Mouse (Mus musculus): ENCODE data around the gene Zfp358. TPM values are rescaled to one million over a fixed set of nuclear protein-coding genes. Genes with fewer than 3 reads are reported as not detected.

Gene Zfp358
- polyA plus RNA-seq, 1 experiment from 2014 or later: 80.8 TPM

DNA sequence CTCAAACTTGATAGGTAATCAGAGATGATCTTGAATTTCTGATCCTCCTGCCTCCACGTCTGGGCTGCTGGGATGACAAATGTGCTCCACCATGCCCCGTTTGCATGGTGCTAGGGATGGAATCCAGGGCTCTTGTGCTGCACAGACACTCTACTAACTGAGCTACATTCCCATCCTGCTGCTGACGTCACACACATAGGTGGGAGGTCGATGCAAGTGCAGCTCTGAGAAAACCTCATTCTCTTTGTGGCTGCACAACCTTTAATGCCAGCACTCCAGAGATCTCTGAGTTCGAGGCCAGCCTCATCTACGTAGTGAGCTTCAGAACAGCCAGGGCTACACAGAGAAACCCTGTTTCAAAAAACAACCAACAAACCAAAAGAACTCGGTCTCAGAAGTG lies 46.2 kb downstream of the Zfp358 start:
- H3K27me3 ChIP-seq (ENCODE audit: low read depth, poor library complexity, severe bottlenecking): no peaks in the 10 kb centered on the region
- peaks cover 66% of the 10 kb centered on the region for H3K36me3 ChIP-seq
- no peak overlapping the region for H3K27ac ChIP-seq
- DNase-seq (ENCODE audit: low spot score): no peak
- H3K9me3 ChIP-seq (replicated peaks): no peaks in the 10 kb centered on the region
- no peak overlapping the region for H3K4me3 ChIP-seq
- no peaks in the 10 kb centered on the region for H3K4me1 ChIP-seq
- 83% methylated on average over 7 of the region's 7 CpGs for WGBS

- no peak overlapping the region for H3K27ac ChIP-seq
- no peaks in the 10 kb centered on the region for H3K9me3 ChIP-seq (replicated peaks)
- H3K4me1 ChIP-seq: no peaks in the 10 kb centered on the region
- no peak overlapping the region for H3K4me3 ChIP-seq
- H3K27me3 ChIP-seq (ENCODE audit: low read depth, poor library complexity, severe bottlenecking): no peaks in the 10 kb centered on the region
- WGBS: 90% methylated on average over 4 of the region's 4 CpGs
- peaks cover 72% of the 10 kb centered on the region for H3K36me3 ChIP-seq
- no peak for DNase-seq (ENCODE audit: low spot score)
Measured at GRCm38 (mm10) chr8:3540076-3540475, 47.1 kb downstream of the Zfp358 start.

GRCm38 (mm10) chr8:3546511-3546910 lies 53.6 kb downstream of the Zfp358 start:
- Histone ChIP-seq H3K27ac (no peak overlapping the region), H3K4me3 (no peak overlapping the region), H3K9me3 (replicated peaks) (no peaks in the 10 kb centered on the region), H3K4me1 (no peaks in the 10 kb centered on the region), H3K27me3 (ENCODE audit: low read depth, poor library complexity, severe bottlenecking) (no peaks in the 10 kb centered on the region), H3K36me3 (peaks cover 32% of the 10 kb centered on the region)
- WGBS: 90% methylated on average over 2 of the region's 2 CpGs
- no peak for DNase-seq (ENCODE audit: low spot score)

Other genes starting within 250 kb of the Zfp358 start
- gene Insr, start 213.5 kb upstream of the Zfp358 start, polyA plus RNA-seq (2016; fragmentation: Nextera tagmentation; extraction: Ambion mirVana): 27.5 and 32.6 TPM in 2 replicates
- not detected in 2 replicates for gene A430078G23Rik, start 139.7 kb upstream of the Zfp358 start, polyA plus RNA-seq (2016; fragmentation: Nextera tagmentation; extraction: Ambion mirVana)
- 8.0 and 9.5 TPM in 2 replicates for gene Arhgef18, start 100.1 kb upstream of the Zfp358 start, polyA plus RNA-seq (2016; fragmentation: Nextera tagmentation; extraction: Ambion mirVana)
- gene Pex11g, start 25.5 kb upstream of the Zfp358 start, polyA plus RNA-seq (2016; fragmentation: Nextera tagmentation; extraction: Ambion mirVana): 6.3 and 7.6 TPM in 2 replicates
- not detected in 2 replicates for gene Tex45, start 22.3 kb upstream of the Zfp358 start, polyA plus RNA-seq (2016; fragmentation: Nextera tagmentation; extraction: Ambion mirVana)
- 59.4 and 71.5 TPM in 2 replicates for gene Mcoln1, start 7.3 kb downstream of the Zfp358 start, polyA plus RNA-seq (2016; fragmentation: Nextera tagmentation; extraction: Ambion mirVana)
- gene Pnpla6, start 22.2 kb downstream of the Zfp358 start, polyA plus RNA-seq (2016; fragmentation: Nextera tagmentation; extraction: Ambion mirVana): 17.7 and 21.1 TPM in 2 replicates
- 3.5 and 4.0 TPM in 2 replicates for gene C330021F23Rik, start 74.9 kb downstream of the Zfp358 start, polyA plus RNA-seq (2016; fragmentation: Nextera tagmentation; extraction: Ambion mirVana)
- gene Camsap3, start 94.2 kb downstream of the Zfp358 start, polyA plus RNA-seq (2016; fragmentation: Nextera tagmentation; extraction: Ambion mirVana): 5.3 and 6.0 TPM in 2 replicates
- gene Xab2, start 128.2 kb downstream of the Zfp358 start, polyA plus RNA-seq (2016; fragmentation: Nextera tagmentation; extraction: Ambion mirVana): 76.0 and 78.7 TPM in 2 replicates
- gene Pet100, start 128.4 kb downstream of the Zfp358 start, polyA plus RNA-seq (2016; fragmentation: Nextera tagmentation; extraction: Ambion mirVana): 92.1 and 92.9 TPM in 2 replicates
- gene Pcp2, start 132.4 kb downstream of the Zfp358 start, polyA plus RNA-seq (2016; fragmentation: Nextera tagmentation; extraction: Ambion mirVana): 1.0 and 1.3 TPM in 2 replicates
- 28.6 and 29.8 TPM in 2 replicates for gene Stxbp2, start 137.8 kb downstream of the Zfp358 start, polyA plus RNA-seq (2016; fragmentation: Nextera tagmentation; extraction: Ambion mirVana)
- 0.15 and 0.16 TPM in 2 replicates for gene Retn, start 162.6 kb downstream of the Zfp358 start, polyA plus RNA-seq (2016; fragmentation: Nextera tagmentation; extraction: Ambion mirVana)
- gene Mcemp1, start 172.6 kb downstream of the Zfp358 start, polyA plus RNA-seq (2016; fragmentation: Nextera tagmentation; extraction: Ambion mirVana): not detected in 2 replicates
- 11.0 and 12.6 TPM in 2 replicates for gene Fcor, start 179.2 kb downstream of the Zfp358 start, polyA plus RNA-seq (2016; fragmentation: Nextera tagmentation; extraction: Ambion mirVana)
- gene Trappc5, start 183.2 kb downstream of the Zfp358 start, polyA plus RNA-seq (2016; fragmentation: Nextera tagmentation; extraction: Ambion mirVana): 44.3 and 46.0 TPM in 2 replicates
- 0.21 and 0.40 TPM in 2 replicates for gene Fcer2a, start 201.0 kb downstream of the Zfp358 start, polyA plus RNA-seq (2016; fragmentation: Nextera tagmentation; extraction: Ambion mirVana)
- gene Clec4g, start 227.5 kb downstream of the Zfp358 start, polyA plus RNA-seq (2016; fragmentation: Nextera tagmentation; extraction: Ambion mirVana): not detected in 2 replicates